Comparison of ENCODE assay signal across 26 mouse cellular contexts in the genomic region with DNA sequence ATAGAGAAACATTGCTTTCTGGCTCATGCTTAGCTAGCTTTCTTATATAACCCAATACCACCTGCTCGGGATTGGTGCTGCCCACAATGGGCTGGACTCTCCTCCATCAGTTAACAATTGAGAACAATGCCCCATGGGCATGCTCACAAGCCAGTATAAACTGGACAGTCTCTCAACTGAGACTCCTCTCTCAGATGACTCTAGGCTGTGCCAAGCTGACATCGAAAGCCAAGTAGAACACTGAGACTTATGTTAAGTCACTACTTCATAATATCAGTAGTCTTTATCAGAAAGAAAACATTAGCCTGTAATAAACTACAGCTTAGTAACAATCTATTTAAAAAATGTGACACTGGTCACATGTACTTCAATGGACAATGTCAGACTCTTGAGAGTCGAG. TPM values are rescaled to one million over a fixed set of nuclear protein-coding genes. Genes with fewer than 3 reads are reported as not detected.
"Had no signal": no experiment of that assay in that cellular context is flagged by ENCODE, and none has a peak within 500 bp of the region (broad histone marks: within the 10 kb centered on the region; RNA-seq: fewer than 3 reads in every experiment).

No protein-coding gene starts in this region.

- H3K27ac ChIP-seq: gastrocnemius, adult 2 months; heart, adult 2 months; heart, embryonic 13.5 days; heart, embryonic 15.5 days; hindbrain, embryonic 14.5 days; intestine, embryonic 15.5 days; layer of hippocampus, adult 2 months; left cerebral cortex, adult 2 months; limb, embryonic 10.5 days; limb, embryonic 12.5 days; liver, embryonic 12.5 days had no signal

- H3K4me1 ChIP-seq: heart, embryonic 13.5 days; heart, embryonic 15.5 days; intestine, embryonic 15.5 days; limb, embryonic 10.5 days; limb, embryonic 12.5 days had no signal

- H3K4me2 ChIP-seq: heart, embryonic 11.5 days; heart, embryonic 13.5 days; heart, embryonic 15.5 days; hindbrain, embryonic 14.5 days; intestine, embryonic 15.5 days; limb, embryonic 12.5 days; liver, embryonic 12.5 days had no signal

- H3K9ac ChIP-seq: heart, embryonic 13.5 days; heart, embryonic 15.5 days; hindbrain, embryonic 14.5 days; intestine, embryonic 15.5 days; limb, embryonic 12.5 days; liver, embryonic 12.5 days had no signal

- ATAC-seq: hindbrain, embryonic 16.5 days; inflammation-experienced regulatory T-cells, adult 6 months; intestine, embryonic 15.5 days; intestine, postnatal 0 days; liver, embryonic 12.5 days had no signal

- H3K27me3 ChIP-seq: heart, embryonic 13.5 days; heart, embryonic 15.5 days; intestine, embryonic 15.5 days; limb, embryonic 12.5 days; liver, embryonic 12.5 days had no signal

- DNase-seq: gastrocnemius, adult 2 months; gastrocnemius, postnatal 10 days; gastrocnemius, postnatal 25 days; heart, adult 11 months; heart, adult 2 months; heart, postnatal 14 days; heart, postnatal 36 days; kidney, adult 18-20 months; kidney, adult 8-10 months; kidney, postnatal 10 days; kidney, postnatal 25 days; kidney, postnatal 4 days; liver had no signal

- H3K4me3 ChIP-seq: gastrocnemius, adult 2 months; heart, adult 2 months; heart, embryonic 13.5 days; heart, embryonic 15.5 days; intestine, embryonic 15.5 days; layer of hippocampus, adult 2 months; left cerebral cortex, adult 2 months; limb, embryonic 10.5 days; limb, embryonic 12.5 days; liver, embryonic 12.5 days had no signal

- H3K9me3 ChIP-seq: heart, embryonic 13.5 days; heart, embryonic 15.5 days; intestine, embryonic 15.5 days; limb, embryonic 10.5 days; limb, embryonic 12.5 days; liver, embryonic 12.5 days had no signal

- H3K36me3 ChIP-seq: heart, embryonic 13.5 days; heart, embryonic 15.5 days; intestine, embryonic 15.5 days; limb, embryonic 10.5 days; limb, embryonic 12.5 days; liver, embryonic 12.5 days had no signal

RNA-seq across cellular contexts. Expression of a gene that starts 35.2 kb away (rescaled TPM):
- polyA plus RNA-seq: intestine, postnatal 0 days had no signal
